Mouse (Mus musculus) bone marrow, adult 2 months (tissue): Measurements from ENCODE around the gene Gfra1.

Source experiments
- CTCF ChIP-seq: fragments of 200-500 bp; IDR thresholded peaks from 2 replicates; pipeline ENCODE4 v1.5.1; 2011; ENCODE audit warnings: low read length, control low read depth; ENCODE audit not compliant: control insufficient read depth, insufficient read depth
- POLR2A ChIP-seq: fragments of 200-500 bp; IDR thresholded peaks from 2 replicates; pipeline ENCODE4 v1.6.1; 2011; ENCODE audit warnings: low read depth, mild to moderate bottlenecking, control low read depth, low read length, borderline replicate concordance; ENCODE audit not compliant: control insufficient read depth

DNA sequence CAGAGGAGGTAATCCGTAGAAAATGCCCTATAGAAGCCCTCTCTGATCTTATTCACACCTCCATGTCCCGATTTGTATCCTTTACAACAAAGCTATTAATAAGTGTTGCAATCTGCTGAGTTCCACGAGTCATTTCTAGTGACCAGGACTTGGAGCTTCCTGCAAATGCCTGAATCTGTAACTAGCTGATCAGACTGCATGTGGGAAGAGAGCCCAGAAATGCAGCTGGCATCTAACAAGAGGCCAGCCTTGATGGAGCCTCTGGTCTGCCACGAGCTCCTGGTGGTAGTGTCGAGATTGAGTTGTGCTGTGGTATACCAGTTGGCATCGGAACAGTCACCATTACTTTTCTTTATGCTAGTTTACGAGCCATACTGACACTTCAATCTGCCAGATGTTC is 200.3 kb downstream of the Gfra1 start:
- TF ChIP-seq CTCF (no peak), POLR2A (no peak)
